Mouse (Mus musculus): ENCODE measurements around the gene Cdc123.

The Cdc123 gene

DNA sequence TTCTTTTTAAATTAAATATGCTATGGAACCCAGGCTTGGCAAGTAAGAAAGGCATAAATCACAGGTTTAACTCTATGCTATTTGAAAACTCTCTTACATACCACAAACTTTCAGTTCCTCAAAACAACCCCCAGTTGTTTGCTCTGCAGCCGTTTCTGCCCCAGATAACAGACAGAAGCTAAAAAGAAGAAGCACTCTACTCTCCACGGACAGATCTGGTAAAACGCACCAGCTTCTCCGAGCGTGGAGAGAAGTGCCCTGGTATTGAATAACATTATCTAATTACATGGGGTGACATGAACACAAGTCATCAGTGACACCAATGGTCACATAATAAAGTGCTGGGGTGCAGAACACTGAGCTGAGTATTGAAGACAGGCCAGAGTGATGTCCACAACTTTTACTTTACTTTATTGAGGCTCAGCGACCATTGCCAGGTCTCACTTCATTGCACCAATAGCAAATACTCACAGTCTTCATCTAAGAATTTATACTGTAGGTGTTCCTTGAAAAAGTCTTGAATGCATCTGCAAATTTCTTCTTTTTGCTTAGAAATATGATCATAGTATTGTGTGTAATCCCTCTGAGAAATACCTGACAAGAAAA, 40.4 kb downstream of the Cdc123 start:
- DNase-seq (ENCODE audit: low spot score): no peak

DNA sequence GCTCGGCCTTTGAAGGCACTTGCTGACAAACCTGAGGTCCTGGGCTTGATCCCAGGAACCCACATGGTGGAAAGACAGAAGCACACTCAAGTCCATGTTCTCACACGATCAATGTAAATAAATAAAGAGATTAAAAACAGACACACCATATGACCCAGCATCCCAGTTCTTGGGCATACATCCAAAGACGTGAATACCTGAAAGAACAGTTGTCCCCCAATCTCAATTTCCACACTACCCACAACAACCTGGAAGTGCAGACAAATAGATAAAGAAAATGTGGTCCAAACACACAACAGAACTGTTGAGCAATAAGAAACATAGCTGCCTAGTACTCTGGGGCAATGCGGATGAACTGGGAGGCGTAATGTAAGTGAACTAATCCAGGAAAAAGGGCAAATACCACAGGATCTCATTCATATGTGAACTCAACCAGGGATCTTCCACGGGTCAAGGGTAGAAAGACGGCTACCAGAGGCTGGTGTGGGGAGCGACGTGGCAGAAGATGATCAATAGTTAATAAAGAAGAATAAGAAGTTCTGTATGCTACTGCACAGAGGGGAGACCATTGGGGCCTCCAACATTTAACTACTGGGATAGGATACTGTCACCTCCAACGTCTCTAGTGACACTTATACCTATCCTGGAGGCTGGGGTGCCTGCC, 42.9 kb downstream of the Cdc123 start:
- no peak for DNase-seq (ENCODE audit: low spot score)

DNA sequence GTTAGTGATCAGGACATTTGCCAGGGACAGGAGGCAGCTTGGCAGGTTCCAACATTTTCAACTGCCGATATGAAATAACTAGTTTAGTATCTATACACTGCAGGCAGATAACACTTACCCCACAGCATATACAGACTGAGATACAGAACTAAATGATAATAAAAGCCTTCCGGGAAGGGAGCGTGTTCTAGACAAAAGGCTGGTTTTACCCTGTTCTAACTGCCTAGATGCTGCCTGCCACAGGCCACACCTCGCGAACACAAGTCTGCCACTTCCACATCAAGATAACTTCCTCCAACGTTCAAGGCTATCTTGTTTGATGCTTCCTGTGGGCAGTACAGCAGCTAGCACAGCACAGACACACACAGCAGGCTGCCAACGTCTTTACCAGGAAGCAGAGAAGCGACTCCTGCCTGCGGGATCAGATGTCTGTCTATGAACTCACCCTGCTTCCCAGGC, 43.8 kb downstream of the Cdc123 start:
- no peak for DNase-seq (ENCODE audit: low spot score)

DNA sequence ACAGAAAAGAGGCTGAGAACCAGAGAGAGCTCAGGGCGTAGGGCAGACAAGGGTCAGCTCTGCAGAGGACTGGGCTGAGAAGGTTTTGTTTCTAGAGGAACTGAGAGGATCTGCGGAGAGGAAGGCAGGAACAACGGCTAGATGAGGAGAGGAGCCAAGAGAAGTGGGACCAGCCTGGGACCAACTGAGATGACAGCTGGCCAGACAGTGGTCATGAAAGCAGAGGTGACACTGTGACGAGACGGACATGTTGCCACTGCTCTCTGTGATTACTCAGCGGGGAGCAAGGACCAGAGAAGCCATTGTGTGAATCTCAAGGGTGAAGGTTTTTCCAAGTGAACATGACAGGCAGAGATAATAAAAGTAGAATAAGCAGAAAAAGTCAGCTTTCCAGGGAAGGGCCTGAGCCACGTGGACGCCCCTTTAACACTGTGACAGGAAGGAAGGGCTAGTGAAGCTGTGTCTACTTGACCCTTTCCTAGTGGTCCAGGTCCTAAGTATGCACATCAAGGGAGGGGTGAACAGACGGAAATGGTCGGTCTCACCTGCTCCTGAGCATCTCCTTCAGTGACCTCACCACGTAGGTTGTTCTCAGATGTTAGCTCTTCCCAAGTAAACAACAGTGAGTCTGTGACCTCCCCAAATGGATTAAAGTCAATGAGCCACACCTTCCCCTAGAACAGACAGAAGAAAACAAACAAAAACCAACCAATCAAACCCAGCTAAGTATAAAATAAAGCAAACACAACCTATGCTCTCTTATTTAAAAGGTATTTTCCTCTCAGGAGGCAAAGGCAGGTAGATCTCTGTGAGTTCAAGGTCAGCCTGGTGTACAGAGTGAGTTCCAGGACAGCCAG, 46.9 kb downstream of the Cdc123 start:
- DNase-seq (ENCODE audit: low spot score): no peak

DNA sequence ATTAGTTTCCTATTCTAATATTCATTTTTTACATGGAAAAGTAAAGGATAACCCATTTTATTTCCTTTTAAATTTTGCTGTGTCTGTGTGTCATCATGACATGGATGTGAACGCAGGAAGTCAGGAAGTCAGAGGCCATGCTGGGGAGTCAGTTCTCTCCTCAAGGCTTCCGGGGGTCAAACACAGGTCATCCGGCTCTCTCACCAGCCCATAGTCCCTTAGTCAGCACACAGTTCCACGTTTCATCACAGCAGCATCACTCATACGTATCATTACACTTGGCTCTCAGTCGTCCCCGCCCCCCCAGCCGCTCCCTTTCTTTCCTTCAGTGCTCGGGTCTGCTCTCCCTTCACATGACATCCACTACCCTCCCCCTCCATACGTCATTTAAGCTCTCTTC, 51.2 kb downstream of the Cdc123 start:
- no peak for DNase-seq (ENCODE audit: low spot score)

DNA sequence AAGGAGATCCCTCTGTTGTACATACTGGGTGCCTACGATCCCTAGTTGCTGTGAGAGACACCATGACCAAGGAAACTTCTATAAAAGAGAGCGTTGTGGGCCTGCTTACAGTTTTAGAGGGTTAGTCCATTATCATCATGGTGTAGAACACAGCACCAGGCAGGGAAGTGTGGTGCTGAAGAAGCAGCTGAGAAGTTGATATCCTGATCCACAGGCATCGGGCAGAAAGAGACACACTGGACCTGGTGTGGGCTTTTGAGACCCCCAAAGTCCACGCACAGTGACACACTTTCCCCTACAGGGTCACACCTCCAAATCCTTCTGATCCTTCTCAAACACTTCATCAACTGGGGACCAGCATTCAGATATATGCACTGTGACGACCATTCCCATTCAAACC, 52.9 kb downstream of the Cdc123 start:
- DNase-seq (ENCODE audit: low spot score): no peak

DNA sequence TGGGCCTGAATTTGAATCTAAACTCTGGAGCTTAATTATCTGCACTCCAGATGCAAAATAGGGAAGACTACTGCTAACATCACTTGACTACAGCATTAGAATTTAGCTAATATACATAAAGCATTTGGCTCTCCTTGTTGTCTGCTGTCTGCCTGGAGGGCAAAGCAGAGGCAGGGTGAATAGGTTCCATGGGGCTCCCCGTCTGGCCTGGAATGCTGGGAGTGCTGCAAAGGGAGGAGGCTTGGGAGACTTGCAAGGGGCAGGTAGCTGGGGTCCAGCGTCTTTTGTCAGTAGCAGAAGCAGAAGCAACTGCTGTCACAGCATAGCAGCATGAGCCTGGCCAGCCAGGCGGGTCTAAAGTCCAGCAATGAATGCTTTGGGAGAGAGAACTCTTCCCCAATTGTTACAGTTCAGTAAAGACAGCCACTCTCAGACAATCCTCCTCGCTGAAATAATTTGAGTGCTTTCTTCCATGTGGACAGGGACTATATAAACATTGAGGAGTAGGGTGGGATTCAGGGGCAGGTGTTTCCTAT, 55.3 kb downstream of the Cdc123 start:
- DNase-seq (ENCODE audit: low spot score): no peak

DNA sequence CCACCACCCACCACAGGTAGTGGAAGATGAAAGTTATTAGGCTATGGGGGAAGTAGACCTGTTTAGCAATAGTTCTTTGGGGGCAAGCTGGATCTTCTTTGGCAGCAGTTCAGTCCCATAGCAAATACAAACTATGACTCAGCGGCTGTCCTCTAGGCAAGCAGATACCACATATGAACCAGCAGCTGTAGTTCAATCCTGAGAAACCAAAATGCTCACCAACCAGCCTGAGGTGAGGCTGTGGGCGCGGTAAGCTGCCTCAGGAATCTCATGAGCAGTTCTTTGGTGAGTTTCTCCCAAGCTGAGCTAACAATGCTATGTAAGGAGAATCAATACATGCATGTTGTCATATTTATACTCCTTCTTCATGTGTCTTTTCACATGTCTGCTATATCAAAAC, 57.6 kb downstream of the Cdc123 start:
- no peak for DNase-seq (ENCODE audit: low spot score)

DNA sequence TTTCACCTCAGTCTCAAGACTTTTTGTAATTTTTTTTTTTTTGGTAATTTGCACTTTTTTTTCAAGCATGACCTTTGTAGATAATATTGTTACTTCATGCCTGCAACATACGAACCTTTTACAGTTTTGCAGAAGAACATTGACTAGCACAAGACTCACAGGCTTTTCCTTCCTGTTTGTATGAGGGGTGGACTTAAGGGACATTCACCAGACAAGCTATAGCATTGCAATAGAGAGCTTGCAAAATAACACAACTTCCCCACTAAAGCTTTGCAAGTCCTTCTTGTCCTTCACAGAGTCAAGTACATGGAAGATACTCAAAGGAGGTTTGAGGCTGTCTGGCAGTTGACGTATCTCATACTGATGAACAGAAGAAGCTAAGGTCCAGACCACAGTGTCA, 72.5 kb downstream of the Cdc123 start:
- no peak for DNase-seq (ENCODE audit: low spot score)

DNA sequence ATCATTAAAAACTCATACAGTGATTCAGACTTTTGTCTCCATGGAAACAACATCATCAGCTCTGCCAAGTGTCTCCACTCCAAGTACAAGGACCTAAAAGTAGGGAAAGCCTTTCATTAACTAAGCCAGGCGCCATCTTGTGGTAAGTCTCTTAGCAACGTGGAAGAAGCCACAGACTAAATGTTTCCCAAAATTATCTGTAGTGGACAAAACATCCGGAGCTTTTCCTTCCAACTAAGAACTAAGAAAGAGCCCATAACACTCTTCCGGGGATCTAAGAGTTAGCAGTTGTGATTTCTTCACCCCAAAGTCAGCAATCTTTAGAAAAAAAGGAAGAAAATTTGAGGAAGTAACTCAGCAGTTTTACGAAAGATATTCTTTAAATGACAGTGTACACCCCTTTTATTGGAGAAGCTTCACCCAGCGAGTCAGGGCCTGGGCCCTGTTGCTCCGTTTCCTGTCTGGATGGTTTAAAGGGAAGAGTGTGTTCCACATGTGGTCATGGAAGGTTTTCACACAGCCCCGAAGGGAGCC, 74.2 kb downstream of the Cdc123 start:
- peak; percentile 66 for DNase-seq (ENCODE audit: low spot score)

DNA sequence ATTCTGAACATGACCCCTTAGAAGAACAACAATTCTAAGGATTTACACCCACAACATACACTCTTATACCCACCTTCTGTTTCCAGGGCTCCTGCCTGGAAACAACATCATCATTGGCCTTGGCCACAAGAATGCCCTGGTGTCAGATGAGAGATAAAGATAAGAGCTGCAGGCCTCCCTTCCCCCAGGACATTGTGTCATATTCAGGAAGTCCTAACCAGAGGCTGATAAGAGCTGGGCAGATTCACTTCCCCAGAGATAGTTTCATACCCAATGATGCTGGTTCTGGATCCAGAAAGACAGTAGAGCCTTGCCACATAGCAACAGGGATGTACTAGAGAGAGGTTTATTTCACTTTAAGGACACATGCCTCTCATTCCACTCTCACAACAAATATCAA, 75.3 kb downstream of the Cdc123 start:
- DNase-seq (ENCODE audit: low spot score): no peak

DNA sequence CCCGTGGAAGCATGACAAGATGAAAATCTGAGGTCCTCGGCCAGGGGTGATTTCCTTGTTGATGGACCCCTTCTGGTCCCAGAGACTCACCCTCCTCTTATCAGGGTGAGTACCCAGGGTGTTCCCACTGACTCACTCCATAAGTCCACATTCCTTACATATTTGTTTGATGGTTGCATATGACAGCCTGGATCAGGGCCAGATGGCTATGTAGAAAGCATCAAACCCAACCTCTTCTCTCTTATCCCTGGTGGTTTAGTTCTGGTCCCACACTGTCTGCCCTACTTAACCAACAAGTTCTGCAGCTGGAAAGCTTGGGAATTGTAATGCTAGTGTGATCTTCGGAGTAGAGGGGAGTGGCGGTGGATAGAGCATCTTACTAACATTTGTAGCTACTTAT, 76.0 kb downstream of the Cdc123 start:
- DNase-seq (ENCODE audit: low spot score): no peak

DNA sequence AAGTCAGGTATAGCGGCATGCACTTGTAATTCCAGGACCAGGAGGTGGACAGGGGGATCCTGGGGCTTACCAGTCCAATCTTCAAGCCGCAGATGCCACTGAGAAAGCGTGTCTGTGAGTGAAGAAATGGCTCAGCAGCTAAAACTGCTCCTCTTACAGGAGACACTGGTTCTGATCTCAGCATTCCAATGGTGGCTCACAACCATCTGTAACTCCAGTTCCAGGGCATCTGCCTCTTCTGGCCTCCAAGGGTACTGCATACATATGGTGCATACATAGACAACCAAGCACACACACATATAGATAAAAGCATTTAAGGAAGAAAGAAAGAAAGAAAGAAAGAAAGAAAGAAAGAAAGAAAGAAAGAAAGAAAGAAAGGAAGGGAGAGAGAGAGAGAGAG, 82.9 kb downstream of the Cdc123 start:
- DNase-seq (ENCODE audit: low spot score): no peak

DNA sequence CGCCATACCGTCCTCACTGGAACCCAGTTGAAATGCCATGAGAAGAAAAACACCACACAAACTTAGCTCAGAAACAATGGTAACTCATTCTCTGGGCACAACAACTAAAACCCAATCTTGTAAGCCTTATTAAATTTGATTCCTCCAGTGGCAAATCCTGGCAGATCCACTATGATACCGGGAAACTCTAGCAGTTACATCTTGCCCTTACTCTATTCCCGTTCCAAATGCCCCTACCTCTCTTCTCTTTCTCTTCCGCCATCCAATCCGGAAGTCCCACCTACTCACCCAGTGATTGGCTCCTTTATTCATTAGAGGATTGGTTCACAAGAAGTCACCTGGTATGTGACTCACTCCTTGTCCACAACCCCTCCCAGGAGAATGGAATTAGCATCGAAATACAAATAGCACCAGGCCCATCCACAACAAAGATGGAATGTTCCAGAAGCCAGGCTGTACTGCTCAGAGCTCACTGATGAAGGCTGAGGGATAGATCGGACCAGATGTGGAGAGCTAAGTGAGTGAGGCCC, 84.4 kb downstream of the Cdc123 start:
- DNase-seq (ENCODE audit: low spot score): no peak

DNA sequence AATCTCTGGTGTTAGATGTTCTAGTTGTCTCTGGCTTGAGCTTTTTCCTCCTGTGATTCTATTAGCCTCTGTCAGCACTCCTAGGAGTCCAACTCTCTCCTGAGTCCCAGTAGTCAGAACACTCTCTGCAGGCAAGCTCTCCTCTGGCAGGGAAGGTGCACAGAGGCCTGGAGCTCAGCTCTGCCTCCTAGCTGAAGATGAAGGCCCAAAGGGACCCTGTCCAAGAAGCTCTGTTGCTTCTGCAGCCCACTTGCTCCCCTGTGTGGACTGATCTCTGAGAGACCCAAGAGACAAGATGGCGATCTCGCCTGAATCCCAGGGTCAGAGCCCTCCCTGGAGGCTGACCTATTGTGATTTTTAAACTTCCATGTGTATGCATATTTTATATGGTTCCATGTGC, 86.4 kb downstream of the Cdc123 start:
- no peak for DNase-seq (ENCODE audit: low spot score)

DNA sequence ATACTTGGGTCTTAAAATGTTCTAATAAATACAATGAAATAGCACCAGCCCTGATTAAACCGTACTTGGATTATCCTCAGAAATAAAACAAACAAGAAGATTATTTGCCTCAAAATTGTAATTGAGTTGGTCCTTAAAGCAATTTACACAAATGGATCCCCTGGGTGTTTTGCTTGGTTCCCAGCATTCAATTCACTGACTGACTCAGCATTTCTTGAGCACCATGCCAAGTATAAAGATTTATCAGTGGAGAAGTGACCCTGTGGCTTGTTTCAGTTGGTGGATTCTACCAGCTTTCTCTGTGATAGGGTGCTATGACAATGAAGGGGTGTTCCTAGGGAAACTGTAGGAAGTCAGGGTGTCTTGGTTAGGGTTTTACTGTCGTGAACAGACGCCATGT, 94.1 kb downstream of the Cdc123 start:
- DNase-seq (ENCODE audit: low spot score): no peak

DNA sequence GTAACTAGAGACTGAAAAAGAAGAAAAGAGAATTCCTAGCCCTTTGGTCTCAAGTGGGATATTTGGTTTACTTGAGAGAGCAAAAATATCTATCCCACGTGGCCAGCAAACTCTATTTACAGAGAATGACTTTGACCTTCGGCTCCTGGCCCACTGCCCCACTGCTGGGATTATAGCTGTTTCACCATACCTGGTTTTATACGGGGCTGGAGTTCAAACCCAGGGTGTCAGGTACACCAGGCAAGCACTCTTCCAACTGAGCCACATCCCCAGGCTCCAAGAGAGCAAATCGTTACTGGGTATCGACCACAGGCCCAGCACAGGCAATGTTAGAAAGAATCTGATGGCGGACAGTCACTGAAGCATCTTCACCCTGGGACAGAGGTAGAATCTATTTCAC, 95.8 kb downstream of the Cdc123 start:
- no peak for DNase-seq (ENCODE audit: low spot score)

DNA sequence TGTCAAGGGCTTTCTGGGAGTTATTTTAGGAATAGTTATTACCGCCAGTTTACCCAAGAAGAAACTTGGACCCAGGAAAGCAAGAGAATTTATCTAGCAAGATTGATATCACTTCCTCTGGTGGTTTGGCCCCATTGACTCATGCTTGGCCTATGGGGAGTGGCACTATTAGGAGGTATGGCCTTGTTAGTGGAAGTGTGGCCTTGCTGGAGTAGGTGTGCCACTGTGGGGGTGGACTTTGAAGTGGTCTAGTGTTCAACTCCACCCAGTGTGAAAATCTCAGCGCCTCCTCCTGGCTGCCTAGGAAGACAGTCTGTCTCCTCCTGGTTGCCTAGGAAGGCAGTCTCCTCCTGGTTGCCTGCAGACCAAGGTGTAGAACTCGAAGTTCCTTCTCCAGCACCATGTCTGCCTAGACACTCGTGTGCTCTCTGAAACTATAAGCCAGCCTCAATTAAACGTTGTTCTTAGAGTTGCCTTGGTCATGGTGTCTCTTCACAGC, 97.4 kb downstream of the Cdc123 start:
- no peak for DNase-seq (ENCODE audit: low spot score)

DNA sequence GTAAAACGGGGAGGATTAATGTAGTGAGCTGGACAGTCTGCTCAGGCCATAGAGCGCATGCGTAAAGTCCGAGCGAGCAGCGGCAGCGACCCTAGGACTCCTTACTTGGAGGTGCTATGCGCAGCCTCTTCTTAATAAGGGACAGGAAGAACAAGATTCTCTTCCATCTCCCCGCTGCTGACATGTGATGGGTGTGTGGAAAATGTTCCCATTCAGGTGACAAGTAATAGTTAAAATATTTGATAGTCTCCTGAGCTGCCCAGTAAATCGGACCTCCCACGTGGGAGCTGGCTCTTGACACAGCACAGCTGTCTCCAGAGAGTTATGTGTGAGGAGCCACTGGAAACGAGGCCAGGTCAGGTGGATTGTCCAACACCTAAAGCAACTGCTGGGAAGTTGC, 98.4 kb downstream of the Cdc123 start:
- no peak for DNase-seq (ENCODE audit: low spot score)

All from left cerebral cortex, adult 11 months (tissue).